Mouse (Mus musculus) layer of hippocampus, postnatal 14 days (tissue): ENCODE data around the gene Rec8. TPM values are rescaled to one million over a fixed set of nuclear protein-coding genes. Genes with fewer than 3 reads are reported as not detected.
A peak's percentile ranks its signal among the peaks of the same experiment; 100 is the strongest.

Experiments used
- DNase-seq, 2 experiments: peaks; one replicate each; pipeline ENCODE4 v3.0.0; 2021 to 2022; ENCODE audit warnings: low spot score in 2 of 2, mixed read lengths in 1 of 2
- total RNA-seq, 2 experiments: library from RNA; stranded (reverse); gene quantifications; 2 replicates each; pipeline ENCODE4 v1.2.3; 2021

The Rec8 gene
- total RNA-seq, 2 experiments from 2014 or later: 2.0 to 2.6 TPM

- DNase-seq: peak; percentile 87 to 96
Observed at GRCm38 (mm10) chr14:55591331-55591891, 26.4 kb upstream of the Rec8 start, which contains the start of gene Rnf31. TSS of gene Rnf31 (plus strand) at chr14:55591708.

GRCm38 (mm10) chr14:55592226-55592625 lies 25.6 kb upstream of the Rec8 start:
- DNase-seq: no peak

DNA sequence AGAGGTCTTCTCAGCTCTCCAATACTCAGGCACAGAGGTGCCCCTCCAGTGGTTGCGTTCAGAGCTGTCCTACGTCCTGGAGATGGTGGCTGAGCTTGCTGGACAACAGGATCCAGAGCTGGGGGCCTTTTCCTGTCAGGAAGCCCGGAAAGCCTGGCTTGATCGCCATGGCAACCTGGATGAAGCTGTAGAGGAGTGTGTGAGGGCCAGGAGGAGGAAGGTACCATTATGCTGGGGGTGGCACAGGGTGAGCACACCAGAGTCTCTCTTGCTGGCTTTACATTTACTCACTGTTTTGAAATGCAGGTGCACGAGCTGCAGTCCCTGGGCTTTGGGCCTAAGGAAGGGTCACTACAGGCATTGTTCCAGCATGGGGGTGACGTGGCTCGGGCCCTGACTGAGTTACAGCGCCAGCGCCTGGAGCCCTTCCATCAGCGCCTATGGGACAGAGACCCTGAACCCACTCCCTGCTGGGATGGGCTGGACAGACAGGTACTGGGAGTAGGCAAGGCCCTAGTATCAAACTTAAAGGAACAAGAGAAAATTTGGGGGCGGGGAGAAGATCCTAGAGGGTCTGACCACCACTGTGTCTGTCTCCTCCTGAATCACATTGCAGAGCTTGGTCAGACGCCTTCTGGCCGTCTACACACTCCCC lies 21.7 kb upstream of the Rec8 start:
- DNase-seq: peak in 1 of 2 experiments; percentile 34

DNA sequence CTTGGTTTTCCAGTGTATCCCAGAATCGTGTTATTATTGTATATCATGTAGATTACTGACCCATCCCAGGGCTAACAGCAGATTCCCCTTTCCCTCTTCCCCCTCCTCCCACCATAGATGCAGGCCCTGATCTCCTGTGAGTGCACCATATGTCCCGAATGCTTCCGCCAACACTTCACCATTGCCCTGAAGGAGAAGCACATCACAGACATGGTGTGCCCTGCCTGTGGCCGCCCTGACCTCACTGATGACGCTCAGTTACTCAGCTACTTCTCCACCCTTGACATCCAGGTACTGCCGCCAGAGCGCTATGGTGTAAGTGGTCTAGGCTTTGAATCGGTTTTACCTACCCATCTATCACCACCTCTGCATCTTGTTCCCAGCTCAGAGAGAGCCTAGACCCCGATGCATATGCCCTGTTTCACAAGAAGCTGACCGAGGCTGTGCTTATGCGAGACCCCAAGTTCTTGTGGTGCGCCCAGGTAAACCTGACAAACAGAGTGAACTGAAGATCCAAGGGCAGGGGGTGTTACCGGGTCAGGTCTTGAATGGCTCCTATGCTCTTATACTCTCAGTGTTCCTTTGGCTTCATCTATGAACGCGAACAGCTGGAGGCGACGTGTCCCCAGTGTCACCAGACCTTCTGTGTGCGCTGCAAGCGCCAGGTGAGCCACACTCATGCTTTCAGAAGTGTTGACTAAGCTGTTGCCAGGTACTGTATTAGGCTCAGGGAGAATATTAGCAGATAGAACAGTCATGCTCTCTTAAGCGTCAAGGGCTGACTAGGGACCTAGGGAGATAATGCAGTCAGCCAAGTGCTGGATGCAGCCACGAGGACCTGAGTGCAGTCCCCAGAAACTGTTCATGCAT lies 19.1 kb upstream of the Rec8 start:
- no peak for DNase-seq

DNA sequence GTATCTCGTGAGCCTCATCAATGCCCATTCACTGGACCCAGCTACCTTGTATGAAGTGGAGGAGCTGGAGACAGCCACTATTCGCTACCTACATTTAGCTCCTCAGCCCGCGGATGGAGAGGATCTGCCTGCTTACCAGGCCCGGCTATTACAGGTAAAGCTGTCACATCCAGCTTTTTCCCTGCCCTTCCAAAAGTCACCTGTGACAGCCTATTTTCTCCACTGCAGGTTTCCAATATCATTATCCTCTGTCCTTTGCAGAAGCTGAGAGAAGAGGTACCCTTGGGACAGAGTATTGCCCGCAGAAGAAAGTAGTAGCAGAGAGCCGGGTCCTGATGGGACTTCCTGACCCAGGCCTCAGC lies 14.6 kb upstream of the Rec8 start, which contains the start of gene Irf9:
Gene Irf9 (plus strand): TSS at position 301 of the 362 bp plus-strand sequence.
- no peak for DNase-seq

- peak; percentile 84 to 88 for DNase-seq
Observed at GRCm38 (mm10) chr14:55603633-55604576, 13.9 kb upstream of the Rec8 start.

GRCm38 (mm10) chr14:55604823-55605222 lies 13.0 kb upstream of the Rec8 start:
- no peak for DNase-seq

GRCm38 (mm10) chr14:55605743-55606459 lies 11.9 kb upstream of the Rec8 start:
- DNase-seq: no peak

GRCm38 (mm10) chr14:55608339-55608738 lies 9.5 kb upstream of the Rec8 start:
- no peak for DNase-seq

GRCm38 (mm10) chr14:55613346-55613745 lies 4.5 kb upstream of the Rec8 start:
- DNase-seq: no peak

- DNase-seq: no peak
Observed at GRCm38 (mm10) chr14:55614565-55615178, 3.2 kb upstream of the Rec8 start.

DNA sequence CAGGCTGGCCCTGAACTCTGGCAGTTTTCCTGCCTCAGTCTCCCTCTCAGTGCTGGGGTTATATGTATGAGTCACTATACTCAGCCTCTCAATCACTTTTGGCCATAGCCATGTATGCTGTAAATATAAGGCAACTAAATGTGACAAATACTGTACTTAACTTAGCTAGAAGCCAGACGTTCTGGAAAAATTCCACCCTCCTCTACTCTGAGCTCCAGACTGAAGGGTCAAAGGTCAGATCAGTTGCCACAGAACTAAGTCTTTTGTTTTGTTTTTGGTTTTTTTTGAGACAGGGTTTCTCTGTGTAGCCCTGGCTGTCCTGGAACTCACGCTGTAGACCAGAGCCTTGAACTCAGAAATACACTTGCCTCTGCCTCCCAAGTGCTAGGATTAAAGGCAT lies 2.0 kb upstream of the Rec8 start:
- no peak for DNase-seq

DNA sequence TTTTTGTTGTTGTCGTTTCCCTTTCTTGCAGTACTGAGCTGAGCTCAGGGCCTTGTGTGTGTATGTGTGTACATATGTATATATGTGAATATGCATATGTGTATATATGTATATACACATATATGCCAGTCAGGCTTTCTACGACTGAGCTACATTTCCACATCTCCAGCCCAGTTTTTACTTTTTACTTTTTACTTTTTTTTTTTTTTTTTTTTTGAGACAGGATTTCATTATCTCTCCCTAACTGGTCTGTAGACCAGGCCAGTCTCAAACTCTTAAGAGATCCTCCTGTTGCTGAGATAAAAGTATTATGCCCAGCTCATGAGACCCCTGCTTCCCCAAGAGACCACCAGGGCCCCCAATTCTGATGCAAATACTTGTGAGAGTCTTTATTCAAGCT lies 993 bp upstream of the Rec8 start:
- no peak for DNase-seq

DNA sequence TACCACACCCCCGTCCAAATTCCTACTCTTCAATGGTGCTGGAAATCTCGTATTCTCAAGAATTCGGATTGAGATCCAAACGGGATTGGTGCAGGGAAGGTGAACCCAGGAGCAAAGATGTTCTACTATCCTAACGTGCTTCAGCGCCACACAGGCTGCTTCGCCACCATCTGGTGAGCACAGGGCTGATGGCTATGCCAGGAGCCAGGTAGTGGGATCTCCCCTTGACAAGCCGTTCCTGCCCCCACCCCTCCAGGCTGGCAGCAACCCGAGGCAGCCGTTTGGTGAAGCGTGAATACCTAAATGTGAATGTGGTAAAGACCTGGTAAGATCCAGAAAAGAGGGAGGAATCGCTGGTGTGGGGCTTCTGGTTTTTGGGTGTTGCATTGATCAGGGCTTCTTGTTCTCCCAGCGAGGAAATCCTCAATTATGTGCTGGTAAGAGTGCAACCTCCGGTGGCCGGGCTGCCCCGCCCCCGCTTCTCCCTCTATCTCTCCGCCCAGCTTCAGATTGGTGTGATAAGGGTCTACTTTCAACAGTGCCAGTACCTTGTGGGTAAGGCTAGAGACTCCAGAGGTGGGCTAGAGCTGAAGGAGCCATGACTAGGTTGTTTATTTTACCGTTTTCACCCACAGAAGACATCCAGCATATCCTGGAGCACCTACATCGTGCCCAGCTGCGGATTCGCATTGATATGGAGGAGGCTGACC lies 804 bp downstream of the Rec8 start:
- no peak for DNase-seq

- DNase-seq: no peak
Observed at GRCm38 (mm10) chr14:55628077-55628827, 10.4 kb downstream of the Rec8 start.

DNA sequence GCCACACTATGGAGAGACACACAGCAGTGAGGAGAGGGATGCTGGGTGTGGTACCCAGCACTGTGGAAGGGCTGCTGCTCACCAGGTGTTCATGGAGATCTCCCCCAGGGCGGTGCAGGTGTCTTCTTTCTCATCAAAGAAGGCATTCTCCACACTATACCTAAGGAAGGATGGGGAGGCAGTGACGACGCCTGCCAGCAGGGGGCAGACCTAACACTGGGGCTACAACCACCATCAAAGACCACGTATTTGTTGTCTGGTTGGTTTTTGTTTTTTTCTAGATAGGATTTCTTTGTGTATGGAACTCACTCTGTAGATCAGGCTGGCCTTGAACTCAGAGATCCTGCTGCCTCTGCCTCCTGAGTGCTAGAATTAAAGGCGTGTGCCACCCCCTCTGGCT lies 11.5 kb downstream of the Rec8 start:
- DNase-seq: no peak

- peak in 1 of 2 experiments; percentile 42 for DNase-seq
Observed at GRCm38 (mm10) chr14:55634874-55635522, 17.2 kb downstream of the Rec8 start.

- DNase-seq: peak; percentile 83 to 93
Observed at GRCm38 (mm10) chr14:55635523-55636007, 17.7 kb downstream of the Rec8 start, which contains the start of gene Ipo4. TSS of gene Ipo4 (minus strand) at chr14:55635957.
